Mouse (Mus musculus): ENCODE measurements around the gene Dgkb. TPM values are rescaled to one million over a fixed set of nuclear protein-coding genes. Genes with fewer than 3 reads are reported as not detected.
A peak's percentile ranks its signal among the peaks of the same experiment; 100 is the strongest.

Dgkb gene
- polyA plus RNA-seq, 1 experiment from 2014 or later, result 2.1 TPM

DNA sequence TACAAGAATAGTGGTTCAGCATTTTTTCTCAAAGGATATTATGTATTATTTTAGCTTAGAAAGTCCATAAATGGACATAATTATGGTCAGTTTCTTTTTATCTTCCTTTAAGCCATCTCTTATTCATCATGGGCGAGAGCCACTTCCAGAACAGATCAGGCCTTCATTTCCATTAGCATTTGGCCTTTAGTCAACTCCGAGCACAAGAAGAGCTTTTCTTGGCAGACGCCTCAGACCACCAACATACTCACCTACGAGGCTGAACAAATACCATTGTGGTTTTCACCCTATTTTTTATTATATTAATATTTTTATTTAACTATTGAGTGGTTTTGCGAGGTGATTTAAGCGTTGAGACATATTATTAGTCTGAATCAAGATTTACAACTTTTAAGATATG lies 759.6 kb downstream of the Dgkb start:
- Histone ChIP-seq H3K27ac (replicated peaks; ENCODE audit: low read depth, low read length) (no peak overlapping the region), H3K27me3 (replicated peaks; ENCODE audit: control insufficient read depth, insufficient read depth, low read length) (no peaks in the 10 kb centered on the region), H3K9ac (ENCODE audit: low read depth, low read length) (no peak overlapping the region), H3K9me3 (ENCODE audit: control insufficient read depth, low read length) (no peaks in the 10 kb centered on the region), H3K36me3 (ENCODE audit: control insufficient read depth, insufficient read depth, low read length) (no peaks in the 10 kb centered on the region), H3K4me2 (ENCODE audit: low read depth, low read length) (no peak overlapping the region), H3K4me3 (ENCODE audit: low read depth, low read length) (no peak overlapping the region), H3K4me1 (ENCODE audit: control insufficient read depth, insufficient read depth, low read length) (no peaks in the 10 kb centered on the region)
- ATAC-seq (ENCODE audit: low read depth) (no peak), DNase-seq (ENCODE audit: low spot score) (no peak)
- WGBS, result 68% methylated on average over 6 of the region's 6 CpGs

DNA sequence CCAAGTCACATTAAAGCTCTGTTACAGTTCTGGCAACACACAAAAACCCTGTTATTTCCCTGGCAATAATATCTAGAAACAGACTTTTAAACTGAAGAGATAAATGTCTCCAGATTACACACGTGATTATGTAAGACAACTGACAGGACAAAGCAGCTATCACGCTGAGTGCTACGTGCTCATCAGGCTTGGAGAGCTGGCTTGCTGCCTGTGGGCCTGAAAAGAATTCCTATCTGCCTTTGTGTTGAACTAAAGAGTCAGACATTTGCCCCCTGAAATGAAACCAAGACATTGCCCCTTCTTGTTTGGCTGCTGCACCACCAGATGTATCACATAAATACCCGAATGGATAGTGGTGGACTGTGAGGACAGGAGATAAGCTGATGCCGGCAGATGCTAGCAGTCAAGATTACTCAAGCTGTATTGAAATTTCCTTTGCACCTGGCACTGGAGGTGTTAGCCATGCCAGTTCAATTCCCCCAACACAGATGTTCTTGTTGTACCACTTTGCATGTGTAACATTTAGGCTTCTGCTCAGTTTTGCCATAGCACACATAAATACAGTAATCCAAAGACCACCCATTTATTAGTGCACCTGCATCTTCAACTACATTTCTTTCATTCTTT lies 761.8 kb downstream of the Dgkb start:
- no peaks in the 10 kb centered on the region for H3K36me3 ChIP-seq (ENCODE audit: control insufficient read depth, insufficient read depth, low read length)
- H3K9me3 ChIP-seq (ENCODE audit: control insufficient read depth, low read length), result no peaks in the 10 kb centered on the region
- no peaks in the 10 kb centered on the region for H3K27me3 ChIP-seq (replicated peaks; ENCODE audit: control insufficient read depth, insufficient read depth, low read length)
- DNase-seq (ENCODE audit: low spot score) (peak; percentile 11), ATAC-seq (ENCODE audit: low read depth) (no peak)
- H3K4me1 ChIP-seq (ENCODE audit: control insufficient read depth, insufficient read depth, low read length), result no peaks in the 10 kb centered on the region
- no peak overlapping the region for H3K4me2 ChIP-seq (ENCODE audit: low read depth, low read length)
- no peak overlapping the region for H3K27ac ChIP-seq (replicated peaks; ENCODE audit: low read depth, low read length)
- WGBS, result 66% methylated on average over 5 of the region's 5 CpGs
- no peak overlapping the region for H3K4me3 ChIP-seq (ENCODE audit: low read depth, low read length)
- H3K9ac ChIP-seq (ENCODE audit: low read depth, low read length), result no peak overlapping the region

DNA sequence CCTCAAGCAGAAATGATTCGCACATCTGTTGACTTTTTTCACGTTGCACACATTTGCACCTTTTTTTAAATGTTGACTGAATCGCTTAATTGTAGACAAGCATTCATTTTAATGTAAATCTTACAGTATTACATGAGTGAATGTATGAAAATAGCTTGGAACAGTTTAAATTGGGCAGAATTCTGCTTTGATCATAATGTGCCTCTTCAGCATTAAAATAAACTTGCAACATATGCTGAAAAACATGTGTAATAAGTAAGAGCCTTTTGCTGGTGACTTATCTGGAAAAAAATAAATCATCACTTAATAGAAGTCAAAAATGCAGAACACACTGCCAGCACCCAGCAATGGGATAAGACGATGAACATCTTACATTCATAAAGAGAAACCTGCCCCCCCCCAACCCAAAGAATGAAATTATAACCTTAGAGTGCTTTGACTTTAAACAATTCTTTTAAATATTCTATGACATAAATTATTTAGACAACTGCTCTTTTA lies 768.9 kb downstream of the Dgkb start:
- H3K36me3 ChIP-seq (ENCODE audit: control insufficient read depth, insufficient read depth, low read length), result no peaks in the 10 kb centered on the region
- DNase-seq (ENCODE audit: low spot score) (no peak), ATAC-seq (ENCODE audit: low read depth) (no peak)
- no peaks in the 10 kb centered on the region for H3K4me1 ChIP-seq (ENCODE audit: control insufficient read depth, insufficient read depth, low read length)
- no peak overlapping the region for H3K9ac ChIP-seq (ENCODE audit: low read depth, low read length)
- H3K4me2 ChIP-seq (ENCODE audit: low read depth, low read length), result no peak overlapping the region
- no peaks in the 10 kb centered on the region for H3K9me3 ChIP-seq (ENCODE audit: control insufficient read depth, low read length)
- H3K27me3 ChIP-seq (replicated peaks; ENCODE audit: control insufficient read depth, insufficient read depth, low read length), result no peaks in the 10 kb centered on the region
- 69% methylated on average over 4 of the region's 4 CpGs for WGBS
- H3K4me3 ChIP-seq (ENCODE audit: low read depth, low read length), result no peak overlapping the region
- H3K27ac ChIP-seq (replicated peaks; ENCODE audit: low read depth, low read length), result no peak overlapping the region

DNA sequence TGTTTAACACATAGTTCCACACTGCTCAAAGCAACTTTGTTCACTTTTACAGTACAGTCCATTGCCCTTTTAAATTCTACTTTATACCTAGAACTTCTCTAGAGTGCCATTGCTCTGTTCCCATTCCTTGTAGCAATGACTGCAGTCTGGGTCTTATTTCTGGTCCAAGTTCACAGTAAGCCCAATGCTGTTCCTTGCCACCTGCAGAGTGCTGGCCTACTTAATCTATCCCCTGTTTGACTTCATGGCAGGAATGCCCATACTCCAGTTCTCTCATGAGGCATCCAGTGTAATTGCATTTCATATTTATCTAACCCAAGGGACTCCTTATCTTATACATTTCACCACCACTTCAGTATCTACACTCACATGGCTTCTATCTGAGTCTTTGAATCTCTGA lies 772.4 kb downstream of the Dgkb start:
- Histone ChIP-seq H3K9me3 (ENCODE audit: control insufficient read depth, low read length) (no peaks in the 10 kb centered on the region), H3K27ac (replicated peaks; ENCODE audit: low read depth, low read length) (no peak overlapping the region), H3K4me2 (ENCODE audit: low read depth, low read length) (no peak overlapping the region), H3K9ac (ENCODE audit: low read depth, low read length) (no peak overlapping the region), H3K4me3 (ENCODE audit: low read depth, low read length) (no peak overlapping the region), H3K4me1 (ENCODE audit: control insufficient read depth, insufficient read depth, low read length) (no peaks in the 10 kb centered on the region), H3K27me3 (replicated peaks; ENCODE audit: control insufficient read depth, insufficient read depth, low read length) (no peaks in the 10 kb centered on the region), H3K36me3 (ENCODE audit: control insufficient read depth, insufficient read depth, low read length) (no peaks in the 10 kb centered on the region)
- DNase-seq (ENCODE audit: low spot score) (no peak), ATAC-seq (ENCODE audit: low read depth) (no peak)

DNA sequence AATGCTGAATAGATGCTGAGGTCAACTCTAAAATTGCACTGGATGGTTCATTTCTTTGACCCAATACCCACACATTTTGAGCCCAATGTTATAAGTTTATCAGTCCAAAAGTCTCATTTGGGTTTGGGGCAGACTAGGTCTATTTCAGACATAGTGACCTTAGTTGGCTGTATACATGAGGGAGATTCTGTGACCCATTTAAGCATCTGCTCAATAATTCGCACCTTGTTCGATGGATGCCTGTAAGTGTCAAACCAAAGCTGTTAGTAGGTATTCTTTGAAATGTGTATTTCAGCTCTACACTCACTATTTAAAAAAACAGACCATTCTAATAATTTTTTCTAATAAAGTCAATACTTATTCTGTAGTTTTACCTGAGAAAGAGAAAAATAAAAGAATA lies 776.1 kb downstream of the Dgkb start:
- H3K4me2 ChIP-seq (ENCODE audit: low read depth, low read length), result no peak overlapping the region
- no peaks in the 10 kb centered on the region for H3K36me3 ChIP-seq (ENCODE audit: control insufficient read depth, insufficient read depth, low read length)
- no peak overlapping the region for H3K27ac ChIP-seq (replicated peaks; ENCODE audit: low read depth, low read length)
- 0 out of 2 replicates have a peak, but pooled peaks cover 4% of the 10 kb centered on the region for H3K4me1 ChIP-seq (ENCODE audit: control insufficient read depth, insufficient read depth, low read length)
- H3K4me3 ChIP-seq (ENCODE audit: low read depth, low read length), result no peak overlapping the region
- H3K9ac ChIP-seq (ENCODE audit: low read depth, low read length), result no peak overlapping the region
- ATAC-seq (ENCODE audit: low read depth) (no peak), DNase-seq (ENCODE audit: low spot score) (no peak)
- H3K9me3 ChIP-seq (ENCODE audit: control insufficient read depth, low read length), result no peaks in the 10 kb centered on the region
- H3K27me3 ChIP-seq (replicated peaks; ENCODE audit: control insufficient read depth, insufficient read depth, low read length), result no peaks in the 10 kb centered on the region
- 95% methylated on average over 2 of the region's 2 CpGs for WGBS

DNA sequence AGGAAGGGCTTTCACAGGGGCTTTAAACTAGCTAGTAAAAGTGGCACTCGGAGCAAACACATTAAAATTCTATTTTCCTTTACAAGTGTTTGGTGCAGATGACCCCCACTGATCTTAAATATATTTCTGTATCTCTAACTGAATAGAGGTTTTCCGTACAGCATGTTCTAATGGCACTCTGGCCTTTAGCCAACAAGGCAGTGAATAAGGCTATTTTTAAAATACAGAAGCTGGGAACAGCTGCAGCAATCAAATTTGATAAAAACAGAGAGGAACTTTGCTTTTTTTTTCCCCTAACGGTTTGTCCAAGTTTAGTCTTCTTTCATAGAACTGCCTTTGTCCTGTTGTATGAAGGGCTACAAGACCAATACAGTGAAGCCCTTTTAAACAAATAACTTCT lies 776.5 kb downstream of the Dgkb start:
- DNase-seq (ENCODE audit: low spot score), result peak; percentile 74
- 0 out of 2 replicates have a peak, but pooled peaks cover 4% of the 10 kb centered on the region for H3K4me1 ChIP-seq (ENCODE audit: control insufficient read depth, insufficient read depth, low read length)
- no peak overlapping the region for H3K4me2 ChIP-seq (ENCODE audit: low read depth, low read length)
- H3K27ac ChIP-seq (replicated peaks; ENCODE audit: low read depth, low read length), result no peak overlapping the region
- no peak overlapping the region for H3K4me3 ChIP-seq (ENCODE audit: low read depth, low read length)
- no peaks in the 10 kb centered on the region for H3K36me3 ChIP-seq (ENCODE audit: control insufficient read depth, insufficient read depth, low read length)
- WGBS, result 41% methylated on average over 3 of the region's 3 CpGs
- H3K27me3 ChIP-seq (replicated peaks; ENCODE audit: control insufficient read depth, insufficient read depth, low read length), result no peaks in the 10 kb centered on the region
- no peak overlapping the region for H3K9ac ChIP-seq (ENCODE audit: low read depth, low read length)
- no peak for ATAC-seq (ENCODE audit: low read depth)
- no peaks in the 10 kb centered on the region for H3K9me3 ChIP-seq (ENCODE audit: control insufficient read depth, low read length)

DNA sequence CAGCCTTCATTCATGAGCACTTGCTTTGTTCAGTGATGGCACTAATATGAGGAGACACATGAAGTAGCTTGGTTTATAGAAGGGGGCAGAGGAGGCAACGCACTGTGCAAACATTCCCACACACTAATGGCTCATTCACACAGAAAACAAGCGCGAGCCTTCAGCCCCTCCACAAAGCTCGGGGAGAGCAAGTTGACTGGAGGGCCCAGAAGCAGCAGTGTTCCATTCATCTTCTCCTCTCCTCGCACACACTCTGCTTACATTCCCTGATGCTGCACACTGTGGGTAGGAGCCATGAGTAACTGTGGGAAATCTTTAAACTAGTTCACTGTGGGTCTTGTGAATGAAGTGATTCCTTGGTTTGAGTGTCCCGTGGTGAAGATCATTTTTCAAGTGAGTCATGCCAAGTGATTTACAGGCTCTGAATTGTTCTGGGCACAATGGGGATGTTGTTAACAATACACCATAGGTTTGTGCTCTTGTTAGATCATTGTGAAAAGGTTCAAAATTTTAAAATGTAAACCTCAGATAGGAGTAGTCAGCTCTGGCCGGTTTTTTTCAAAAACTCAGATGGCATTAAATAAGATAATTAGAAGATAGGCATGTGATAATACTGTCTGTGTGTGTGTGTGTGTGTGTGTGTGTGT lies 779.0 kb downstream of the Dgkb start:
- Histone ChIP-seq H3K9ac (ENCODE audit: low read depth, low read length) (no peak overlapping the region), H3K4me2 (ENCODE audit: low read depth, low read length) (no peak overlapping the region), H3K4me3 (ENCODE audit: low read depth, low read length) (no peak overlapping the region), H3K4me1 (ENCODE audit: control insufficient read depth, insufficient read depth, low read length) (0 out of 2 replicates have a peak, but pooled peaks cover 4% of the 10 kb centered on the region), H3K9me3 (ENCODE audit: control insufficient read depth, low read length) (no peaks in the 10 kb centered on the region), H3K27me3 (replicated peaks; ENCODE audit: control insufficient read depth, insufficient read depth, low read length) (no peaks in the 10 kb centered on the region), H3K27ac (replicated peaks; ENCODE audit: low read depth, low read length) (no peak overlapping the region), H3K36me3 (ENCODE audit: control insufficient read depth, insufficient read depth, low read length) (no peaks in the 10 kb centered on the region)
- peak; percentile 42 for DNase-seq (ENCODE audit: low spot score)
- WGBS, result 42% methylated on average over 7 of the region's 7 CpGs
- peak; percentile 88 for ATAC-seq (ENCODE audit: low read depth)

DNA sequence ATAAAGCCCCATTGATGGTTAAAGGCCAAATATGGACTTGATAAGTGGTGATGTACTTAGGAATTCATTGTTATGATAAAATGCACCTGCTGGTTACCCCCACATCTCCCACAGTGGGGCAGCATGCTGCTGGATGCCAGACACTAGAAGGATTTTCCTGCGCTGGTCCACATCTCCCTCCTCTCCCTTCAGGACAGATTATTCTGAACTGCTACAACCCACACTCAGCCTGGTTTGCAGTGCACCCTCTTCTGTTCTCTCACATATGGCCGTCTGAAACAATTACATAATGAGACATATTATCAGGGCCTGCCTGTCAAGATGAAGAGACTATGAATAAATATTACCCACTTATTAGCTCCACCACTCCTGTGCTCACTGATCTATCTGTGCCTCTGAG lies 780.6 kb downstream of the Dgkb start:
- no peaks in the 10 kb centered on the region for H3K9me3 ChIP-seq (ENCODE audit: control insufficient read depth, low read length)
- no peaks in the 10 kb centered on the region for H3K27me3 ChIP-seq (replicated peaks; ENCODE audit: control insufficient read depth, insufficient read depth, low read length)
- no peak for DNase-seq (ENCODE audit: low spot score)
- H3K9ac ChIP-seq (ENCODE audit: low read depth, low read length), result no peak overlapping the region
- 35% methylated on average over 2 of the region's 2 CpGs for WGBS
- H3K36me3 ChIP-seq (ENCODE audit: control insufficient read depth, insufficient read depth, low read length), result no peaks in the 10 kb centered on the region
- H3K4me3 ChIP-seq (ENCODE audit: low read depth, low read length), result no peak overlapping the region
- ATAC-seq (ENCODE audit: low read depth), result no peak
- no peak overlapping the region for H3K27ac ChIP-seq (replicated peaks; ENCODE audit: low read depth, low read length)
- no peak overlapping the region for H3K4me2 ChIP-seq (ENCODE audit: low read depth, low read length)
- H3K4me1 ChIP-seq (ENCODE audit: control insufficient read depth, insufficient read depth, low read length), result 0 out of 2 replicates have a peak, but pooled peaks cover 4% of the 10 kb centered on the region
